Mouse (Mus musculus): ENCODE data around the gene Pax4. TPM values are rescaled to one million over a fixed set of nuclear protein-coding genes. Genes with fewer than 3 reads are reported as not detected.

Pax4 gene
- polyA plus RNA-seq, 1 experiment from 2014 or later, result 2.9 TPM

Other genes with a start within 250 kb of the Pax4 start
- 25.9 and 28.2 TPM in 2 replicates for gene Zfp800, start 51.3 kb downstream of the Pax4 start, polyA plus RNA-seq (2015; fragmentation: Nextera tagmentation; extraction: Ambion mirVana)
- gene Arf5, start 25.8 kb downstream of the Pax4 start, polyA plus RNA-seq (2015; fragmentation: Nextera tagmentation; extraction: Ambion mirVana), result 267 and 282 TPM in 2 replicates
- not detected in 2 replicates for gene Fscn3, start 21.6 kb downstream of the Pax4 start, polyA plus RNA-seq (2015; fragmentation: Nextera tagmentation; extraction: Ambion mirVana)
- gene Gcc1, start 21.0 kb downstream of the Pax4 start, polyA plus RNA-seq (2015; fragmentation: Nextera tagmentation; extraction: Ambion mirVana), result 8.5 and 8.7 TPM in 2 replicates
- gene Snd1, start 25.8 kb upstream of the Pax4 start, polyA plus RNA-seq (2015; fragmentation: Nextera tagmentation; extraction: Ambion mirVana), result 128 and 138 TPM in 2 replicates